Mouse (Mus musculus) skeletal muscle tissue, adult 2 months (tissue): Measurements from ENCODE around the gene Scn5a.

Source experiments
- DNase-seq: peaks from one replicate; pipeline ENCODE4 v3.0.0-alpha.2; 2012; ENCODE audit warnings: low read depth, low spot score

The Scn5a gene

DNA sequence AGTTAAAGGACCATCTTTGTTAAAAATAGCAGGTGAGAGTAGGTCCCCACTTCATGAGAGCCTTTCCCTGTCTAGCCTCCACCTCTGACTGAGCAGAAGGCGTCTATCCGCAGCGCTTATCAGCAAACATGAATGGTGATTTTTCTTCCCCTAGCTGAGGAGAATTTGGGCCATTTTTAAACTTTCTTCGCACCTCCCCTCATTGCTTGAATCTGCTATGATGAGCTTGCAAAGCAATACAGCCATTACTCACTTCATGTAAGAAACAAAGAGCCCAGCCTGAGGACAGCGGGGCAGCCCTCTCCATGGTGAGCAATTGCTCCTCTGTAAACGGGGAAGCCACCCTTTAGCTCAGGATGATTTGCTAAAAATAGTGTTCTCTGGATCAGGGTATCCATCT, 14.0 kb downstream of the Scn5a start:
- DNase-seq = no peak

DNA sequence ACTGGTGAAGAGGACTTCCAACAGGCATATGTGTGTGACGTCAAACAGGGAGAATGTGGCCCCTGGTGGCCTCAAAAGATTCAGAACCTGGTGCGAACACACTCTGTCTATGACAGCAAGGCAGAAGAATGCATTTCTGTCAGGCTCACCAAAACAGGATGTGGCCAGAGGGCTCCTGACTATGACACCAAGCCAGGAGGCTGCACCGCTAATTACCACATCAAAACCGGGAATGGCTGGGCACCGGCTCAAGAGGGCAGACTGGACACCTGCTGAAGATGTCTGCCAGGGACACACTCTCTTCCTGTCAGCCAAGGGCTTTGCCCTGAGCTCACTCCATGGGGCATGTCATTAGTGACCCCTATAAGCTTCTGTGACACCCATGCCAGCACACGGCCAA, 15.2 kb downstream of the Scn5a start:
- DNase-seq = peak; percentile 38

- no peak for DNase-seq
These were observed 16.6 kb downstream of the Scn5a start for GRCm38 (mm10) chr9:119562256-119562655.

- peak; percentile 28 for DNase-seq
These were observed 17.1 kb downstream of the Scn5a start for GRCm38 (mm10) chr9:119561746-119562145.

DNA sequence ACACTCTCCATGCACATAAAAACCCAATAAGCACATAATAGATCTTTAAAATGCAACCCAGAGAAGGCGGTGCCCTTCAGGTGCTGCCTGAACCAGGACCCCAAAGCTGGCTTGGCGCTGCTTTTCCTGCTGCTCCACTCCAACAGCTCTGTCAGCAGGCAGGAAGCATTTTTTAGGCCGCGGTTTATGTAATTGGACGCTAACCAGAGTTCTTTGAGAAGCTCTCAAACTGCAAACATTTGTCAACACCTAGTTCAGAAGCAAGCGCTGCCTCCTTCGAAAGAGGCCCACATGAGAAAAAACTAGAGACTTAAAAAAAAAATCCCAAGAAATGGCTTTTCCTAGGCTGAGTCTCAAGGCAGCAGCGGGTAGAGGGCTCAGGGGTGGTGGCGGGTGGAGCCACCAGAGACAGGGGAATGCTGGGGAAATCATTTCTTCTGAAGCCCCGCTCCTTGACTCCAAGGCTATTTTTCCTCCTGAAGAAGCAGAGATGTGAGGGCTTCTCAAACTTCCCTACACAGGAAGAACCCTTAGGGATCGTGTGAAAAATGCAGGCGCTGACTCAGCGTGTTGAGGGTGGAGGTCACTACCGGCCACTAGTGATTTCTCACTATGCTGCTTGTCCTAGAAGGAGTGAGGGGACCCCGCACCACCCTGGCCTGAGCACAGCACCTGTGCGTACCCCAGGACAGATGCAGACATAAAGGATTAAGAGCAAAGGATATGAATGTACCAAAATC, 19.1 kb downstream of the Scn5a start:
- no peak for DNase-seq

GRCm38 (mm10) chr9:119558119-119558854, 20.5 kb downstream of the Scn5a start:
- DNase-seq = no peak

DNA sequence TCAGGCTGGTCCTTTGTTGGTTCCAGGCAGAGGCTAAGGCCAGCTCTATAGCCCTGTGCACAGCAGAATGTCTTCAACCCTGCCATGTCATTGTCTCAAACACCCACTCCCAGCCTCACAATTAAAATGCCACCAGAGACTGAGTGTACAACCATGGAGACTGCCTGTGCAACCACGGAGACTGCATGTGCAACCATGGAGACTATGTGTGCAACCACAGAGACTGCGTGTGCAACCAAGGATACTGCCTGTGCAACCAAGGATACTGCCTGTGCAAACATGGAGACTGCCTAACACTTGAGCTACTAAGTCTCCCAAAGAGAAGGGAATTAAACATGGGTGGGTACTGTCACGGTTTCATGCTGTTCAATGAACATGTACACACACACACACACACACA, 22.8 kb downstream of the Scn5a start:
- no peak for DNase-seq

- no peak for DNase-seq
These were observed 31.3 kb downstream of the Scn5a start for GRCm38 (mm10) chr9:119547528-119547927.

GRCm38 (mm10) chr9:119547128-119547527, 31.7 kb downstream of the Scn5a start:
- DNase-seq = no peak

DNA sequence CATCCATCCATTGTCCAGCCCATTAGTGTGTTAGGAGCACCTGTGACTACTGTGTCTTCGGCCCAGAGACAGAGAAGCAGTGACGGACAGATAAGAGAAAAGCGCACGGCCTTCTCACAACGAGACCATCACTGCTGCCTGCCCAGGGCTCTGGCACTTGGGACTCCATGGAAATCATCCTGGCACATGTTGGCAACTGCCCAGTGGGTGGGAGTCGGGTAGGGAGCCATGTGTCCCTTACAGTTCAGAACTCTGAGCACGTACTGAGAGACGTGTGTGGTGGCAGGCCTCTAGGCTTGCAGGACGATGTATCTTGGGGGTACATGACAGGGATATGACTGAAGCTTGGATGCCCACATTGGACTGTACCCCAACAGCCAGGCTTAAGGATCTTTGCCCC, 38.1 kb downstream of the Scn5a start:
- no peak for DNase-seq

DNA sequence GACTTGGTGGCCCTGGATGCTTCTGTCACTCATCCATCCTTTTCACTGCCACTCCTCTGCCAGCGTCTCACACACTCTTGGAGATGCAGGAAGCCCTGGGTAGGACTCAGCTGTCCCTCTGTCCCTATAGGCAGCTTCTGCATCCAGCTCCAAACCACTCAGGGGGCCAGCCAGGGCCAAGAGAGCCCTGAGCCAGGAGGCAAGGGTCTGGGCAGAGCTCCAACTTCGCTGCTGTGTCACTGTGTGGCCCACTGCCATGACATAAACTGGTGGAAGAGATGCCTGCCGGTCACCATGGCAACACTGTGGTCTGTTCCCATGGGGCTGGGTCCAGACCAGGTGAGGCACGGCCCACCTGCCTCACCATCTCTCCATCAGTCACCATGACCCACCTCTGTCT, 41.0 kb downstream of the Scn5a start:
- no peak for DNase-seq

DNA sequence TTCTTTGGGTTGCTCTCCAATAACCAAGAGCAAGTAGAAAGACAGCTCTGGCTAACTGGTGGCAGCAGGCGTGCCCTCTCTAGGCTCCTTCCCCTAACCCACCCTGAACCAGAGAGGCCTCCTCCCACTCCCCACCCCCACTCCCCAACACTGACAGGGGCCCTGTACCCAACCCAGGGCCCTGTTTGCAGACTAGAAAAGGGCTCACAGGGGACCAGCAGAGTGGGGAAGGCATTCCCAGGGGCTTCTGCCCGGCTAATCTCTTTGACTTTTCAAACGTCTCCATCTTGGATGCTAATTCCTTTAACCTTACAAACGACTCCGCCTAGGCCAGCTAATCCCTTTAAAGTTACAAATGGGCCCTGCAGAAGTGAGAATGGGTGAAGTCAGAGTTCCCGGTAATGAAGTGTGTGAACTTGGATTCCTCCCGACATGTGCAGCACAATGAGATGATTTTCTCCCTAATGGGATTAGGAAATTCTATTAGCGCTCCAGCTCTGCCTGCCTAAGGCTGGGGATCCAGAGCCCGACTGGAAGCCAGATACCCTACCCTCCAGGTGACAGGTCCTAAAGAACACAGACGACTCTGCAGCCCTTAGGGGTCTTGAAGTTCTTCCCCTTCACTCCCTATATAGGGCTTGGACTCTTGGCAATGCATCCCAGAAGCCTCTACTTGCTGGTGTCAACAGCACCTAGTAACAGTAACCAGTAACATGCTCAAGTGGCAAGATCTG, 47.0 kb downstream of the Scn5a start:
- DNase-seq = no peak

GRCm38 (mm10) chr9:119524511-119524910, 54.3 kb downstream of the Scn5a start:
- no peak for DNase-seq

- DNase-seq = no peak
These were observed 55.5 kb downstream of the Scn5a start for GRCm38 (mm10) chr9:119523301-119523700.

GRCm38 (mm10) chr9:119519116-119519515, 59.7 kb downstream of the Scn5a start:
- DNase-seq = no peak

DNA sequence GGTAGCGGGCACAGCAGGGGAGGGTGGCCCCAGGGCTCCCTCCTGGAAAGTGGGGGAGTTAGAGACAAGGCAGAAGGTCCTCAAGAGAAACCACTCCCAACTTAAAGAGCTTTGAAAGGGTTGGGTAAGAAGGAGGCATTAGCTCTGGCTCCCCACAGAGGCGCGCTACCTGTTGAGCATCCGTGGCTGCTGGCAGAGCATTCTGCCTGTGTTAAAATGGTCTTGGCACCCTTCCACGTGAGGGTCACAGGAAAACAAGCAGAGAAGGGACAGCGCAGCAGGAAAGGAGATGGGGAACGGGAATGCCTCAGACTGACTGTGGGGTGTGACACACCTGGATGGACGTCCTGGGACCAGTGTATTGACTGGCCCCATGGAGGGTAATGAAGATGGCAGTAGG, 60.6 kb downstream of the Scn5a start:
- DNase-seq = no peak

DNA sequence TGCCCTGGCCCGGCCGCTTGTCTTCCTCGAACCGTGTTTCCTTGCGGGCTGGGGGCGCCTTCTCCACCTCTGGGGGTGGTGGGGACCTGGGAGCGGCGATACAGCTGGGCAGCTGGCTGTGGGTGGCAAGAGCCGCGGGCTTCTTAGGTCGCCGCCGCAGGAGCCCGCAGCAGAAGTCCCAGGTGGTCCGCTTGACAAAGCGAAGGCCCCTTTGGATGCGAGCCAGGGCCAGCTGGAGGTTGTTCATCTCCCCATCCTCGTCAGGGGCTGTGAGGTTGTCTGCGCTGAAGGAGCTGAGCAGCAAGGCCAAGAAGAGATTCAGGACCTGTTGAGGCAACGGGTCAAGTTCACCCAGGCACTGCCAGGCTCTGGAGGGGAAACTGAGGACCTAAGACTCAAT, 61.3 kb downstream of the Scn5a start:
- DNase-seq = no peak

- no peak for DNase-seq
These were observed 62.0 kb downstream of the Scn5a start for GRCm38 (mm10) chr9:119516815-119517214.

DNA sequence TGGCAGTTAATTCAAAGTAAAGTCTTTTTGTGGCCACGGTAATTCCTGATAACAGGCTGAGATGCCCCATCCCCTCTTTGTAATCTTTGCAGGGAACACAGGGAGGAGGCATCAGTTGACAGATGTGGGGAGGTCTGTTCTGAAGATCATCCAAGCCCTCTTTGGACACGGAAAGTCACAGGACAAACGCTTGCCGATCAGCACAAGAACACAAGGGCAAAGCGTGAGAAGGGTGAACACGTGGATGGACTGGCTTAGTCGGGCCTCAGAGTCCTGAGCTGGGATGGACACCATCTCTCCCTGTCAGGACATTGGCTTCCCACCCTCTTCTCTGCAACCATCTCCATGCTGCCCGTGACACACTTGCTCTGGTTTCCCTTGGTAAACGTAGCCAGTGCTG, 63.4 kb downstream of the Scn5a start:
- no peak for DNase-seq

- DNase-seq = no peak
These were observed 63.8 kb downstream of the Scn5a start for GRCm38 (mm10) chr9:119514986-119515385.

GRCm38 (mm10) chr9:119513816-119514215, 65.0 kb downstream of the Scn5a start:
- peak; percentile 7 for DNase-seq

- no peak for DNase-seq
These were observed 65.8 kb downstream of the Scn5a start for GRCm38 (mm10) chr9:119512993-119513392.

DNA sequence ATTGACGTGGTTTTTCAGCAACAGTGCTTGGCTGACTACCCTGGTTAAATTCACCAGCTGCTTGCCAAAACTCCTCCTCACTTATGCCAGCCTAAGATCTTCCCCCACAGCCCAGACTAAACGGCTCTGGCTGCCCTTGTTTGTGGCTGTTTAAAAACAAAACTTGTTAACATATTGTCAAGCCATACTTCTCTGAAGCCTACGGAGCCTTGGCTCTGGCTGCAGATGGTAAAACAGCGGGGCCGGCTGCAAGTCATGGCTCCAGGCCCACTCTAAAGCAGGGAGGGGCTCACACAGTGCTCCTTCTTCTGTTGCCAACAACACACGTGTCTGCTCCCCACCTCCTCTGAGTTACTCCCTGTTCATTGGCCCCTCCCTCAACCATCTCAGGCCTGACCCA, 67.9 kb downstream of the Scn5a start:
- DNase-seq = no peak
